Mouse (Mus musculus): ENCODE results near the gene Pitpnc1.

The Pitpnc1 gene

DNA sequence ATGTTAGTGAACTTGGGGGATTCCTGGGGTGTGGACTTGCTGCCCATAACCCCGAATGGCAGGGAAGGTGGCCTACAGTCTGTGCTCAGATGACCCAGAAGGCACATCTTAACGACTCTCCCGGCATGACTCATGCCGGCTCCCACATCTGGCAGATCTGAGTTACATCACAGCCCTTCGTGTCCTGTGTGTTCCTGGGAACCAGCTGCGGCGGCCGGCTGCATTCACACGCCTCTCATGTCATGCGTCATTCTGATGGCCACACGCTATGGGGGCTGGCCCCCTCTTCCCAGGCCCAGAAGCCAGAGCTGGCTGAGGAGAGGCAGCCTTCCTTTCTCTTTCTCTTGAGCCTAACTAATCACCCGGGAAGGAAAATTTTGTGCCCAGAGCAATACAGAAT is 94.2 kb downstream of the Pitpnc1 start:
- in situ Hi-C loops (cut with MboI, MseI) = no loop called here

DNA sequence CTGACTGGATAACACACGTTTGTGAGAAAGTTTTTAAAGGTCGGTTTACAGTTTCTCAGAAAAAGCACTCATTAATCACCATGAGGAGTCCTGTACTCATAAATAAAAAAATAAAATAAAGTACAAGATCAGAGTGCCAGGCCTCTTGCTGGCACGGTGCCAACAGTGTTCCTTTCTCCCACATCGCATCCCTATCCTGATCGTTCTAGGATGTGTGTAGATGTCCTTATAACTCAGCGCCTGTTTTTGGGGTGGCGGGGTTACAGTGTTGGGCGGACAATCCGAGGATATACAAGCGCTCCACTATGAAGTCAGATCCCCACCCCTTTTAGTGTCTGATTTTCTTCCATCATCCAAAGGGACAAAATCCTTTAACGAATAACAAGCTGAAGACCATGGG is 94.7 kb downstream of the Pitpnc1 start:
- in situ Hi-C loops (cut with MboI, MseI) = no loop called here

DNA sequence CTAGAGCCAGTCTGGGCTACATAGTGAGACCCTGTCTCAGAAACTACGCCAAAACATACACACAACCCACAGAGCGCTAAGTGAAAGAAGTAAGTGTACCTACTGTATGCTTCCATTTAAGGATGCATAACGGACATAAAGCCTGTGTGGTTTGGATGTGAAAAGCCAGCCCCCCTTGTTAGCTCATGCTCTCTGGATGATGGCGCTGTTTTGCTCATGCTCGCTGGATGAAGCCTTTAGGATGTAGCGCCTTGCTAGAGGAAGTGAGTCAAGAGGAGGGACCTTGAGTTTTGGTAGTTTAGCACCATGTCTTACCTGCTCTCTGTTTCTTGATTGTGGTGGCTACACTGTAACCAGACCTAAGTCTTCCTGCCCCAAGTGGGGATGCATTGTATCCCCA is 96.9 kb downstream of the Pitpnc1 start:
- in situ Hi-C loops (cut with MboI, MseI) = no loop called here

DNA sequence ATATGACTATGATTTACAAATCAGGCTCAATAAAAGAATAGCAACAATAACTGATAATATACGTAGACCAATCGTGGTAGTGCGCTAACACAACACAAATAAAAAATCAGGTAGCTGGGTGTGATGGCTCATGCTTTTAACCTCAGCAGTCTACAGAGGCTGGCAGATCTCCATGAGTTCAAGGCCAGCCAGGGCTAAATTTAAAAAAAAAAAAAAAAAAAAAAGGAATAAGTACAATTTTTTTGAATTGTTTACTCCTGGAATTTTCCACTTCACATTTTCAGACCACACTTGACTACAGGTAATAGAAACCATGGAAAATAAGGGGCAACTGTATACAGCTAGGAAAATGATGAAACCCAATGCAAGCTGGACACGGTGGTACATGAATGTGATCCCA is 97.3 kb downstream of the Pitpnc1 start:
- in situ Hi-C loops (cut with MboI, MseI) = no loop called here

DNA sequence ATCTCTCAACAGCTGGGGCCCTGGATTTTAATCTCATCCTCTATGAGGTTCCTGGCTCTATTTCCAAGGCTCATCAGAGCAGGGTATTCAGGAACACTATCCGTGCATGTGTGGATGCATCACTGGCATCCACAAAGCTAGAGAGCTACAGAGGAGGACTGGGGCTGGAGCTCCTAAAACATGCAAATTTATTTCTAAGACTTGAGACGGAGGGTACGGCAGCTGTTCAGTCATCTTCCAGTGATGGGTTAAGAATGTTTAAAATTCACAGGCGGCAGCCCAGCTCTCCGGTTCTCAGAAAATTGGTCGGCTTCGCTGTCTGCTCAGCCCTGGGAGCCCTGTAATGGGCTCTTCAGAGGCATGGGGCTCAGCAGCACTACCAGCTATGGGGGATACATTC is 97.8 kb downstream of the Pitpnc1 start:
- in situ Hi-C loops (cut with MboI, MseI) = no loop called here

DNA sequence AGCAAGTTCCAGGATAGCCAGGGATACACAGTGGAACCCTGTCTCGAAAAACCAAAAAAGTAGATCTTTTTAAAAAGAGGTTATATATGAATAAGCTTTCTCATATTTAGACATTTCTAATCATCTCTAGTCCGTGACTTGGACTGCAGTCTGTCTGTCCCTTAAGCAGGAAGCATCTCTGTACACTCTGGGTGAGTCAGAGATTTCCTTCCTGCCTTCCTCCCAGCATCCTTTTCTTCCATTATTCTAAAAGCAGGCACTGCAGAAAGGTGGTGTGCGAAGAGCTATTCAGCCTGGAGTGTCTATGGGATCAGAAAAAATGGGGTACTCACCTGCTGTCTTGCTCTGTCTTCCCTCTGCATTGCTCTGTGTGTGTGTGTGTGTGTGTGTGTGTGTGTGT is 100.0 kb downstream of the Pitpnc1 start:
- in situ Hi-C loops (cut with MboI, MseI) = no loop called here

DNA sequence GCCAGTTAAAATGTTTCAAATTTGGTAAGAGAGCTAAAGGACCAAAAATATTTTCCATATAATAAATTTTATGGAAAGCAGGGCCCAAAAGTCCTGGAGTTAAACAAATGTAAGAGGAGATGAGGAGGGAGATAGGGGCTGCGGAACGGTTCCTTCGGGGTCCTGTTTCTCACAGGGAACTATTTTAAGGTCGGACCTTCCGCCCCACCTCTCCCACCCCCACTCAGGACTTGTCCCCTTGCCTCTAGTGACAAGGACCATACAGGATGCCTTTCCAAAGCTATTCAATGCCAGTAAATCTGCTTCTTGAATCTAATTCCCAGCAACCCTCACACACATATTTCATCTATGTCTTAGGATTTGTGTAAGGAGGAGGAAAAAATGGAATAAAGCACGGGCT is 100.8 kb downstream of the Pitpnc1 start:
- in situ Hi-C loops (cut with MboI, MseI) = no loop called here

DNA sequence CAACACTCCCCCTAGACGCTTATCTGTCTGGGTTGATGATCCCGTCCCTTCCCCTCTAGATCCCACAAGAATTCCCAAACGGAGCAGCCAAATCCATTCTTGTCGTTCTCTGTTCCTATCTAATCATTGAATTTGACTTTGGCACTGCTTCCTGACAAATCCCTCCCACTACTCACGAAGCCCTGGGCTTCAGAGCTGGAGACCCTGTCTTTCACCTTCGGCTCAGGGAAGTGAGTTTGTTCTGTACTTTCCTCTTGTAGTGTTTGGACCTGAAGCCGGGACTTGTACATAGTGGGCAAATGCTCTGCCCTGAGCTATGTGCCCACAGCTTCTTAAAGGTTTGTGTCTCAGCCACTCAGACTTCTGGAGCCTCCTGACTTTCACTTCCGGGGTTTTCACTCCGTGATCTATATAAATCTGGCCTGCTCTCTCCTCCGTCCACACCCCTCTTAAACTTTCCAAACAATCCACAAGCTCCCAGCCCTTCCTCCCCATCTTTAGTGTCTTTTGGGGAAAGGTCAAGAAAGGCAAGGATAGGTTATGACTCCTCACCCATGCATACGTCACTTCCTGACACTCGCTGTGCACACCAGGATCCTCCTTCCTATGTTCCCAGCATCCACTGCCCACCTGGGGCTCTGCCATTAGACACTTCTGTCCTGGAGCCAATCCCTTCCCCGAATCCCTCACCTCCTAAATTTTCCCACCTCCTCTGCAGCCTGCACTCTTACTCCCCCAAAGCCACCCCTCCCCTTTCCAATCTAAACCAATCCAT is 104.4 kb downstream of the Pitpnc1 start:
- in situ Hi-C loops (cut with MboI, MseI) = no loop called here

DNA sequence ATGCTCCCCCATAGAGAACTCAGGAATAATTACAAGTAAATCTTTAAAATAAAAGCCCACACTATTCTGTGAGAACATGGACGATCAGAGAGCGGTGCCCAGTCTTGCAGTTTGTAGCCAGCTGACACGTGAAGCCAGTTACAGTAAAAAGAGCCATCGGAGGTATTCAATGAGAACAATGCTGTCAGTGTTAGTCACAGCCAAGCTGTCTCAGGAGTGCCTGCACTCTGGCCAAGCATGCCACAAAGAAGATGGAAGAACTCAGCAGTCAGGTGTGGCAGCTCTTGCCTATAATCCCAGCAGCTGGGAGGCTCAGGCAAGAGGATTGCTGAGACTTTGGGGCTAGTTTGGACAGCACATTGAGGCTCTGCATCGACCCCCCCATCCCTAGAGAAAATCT is 111.8 kb downstream of the Pitpnc1 start:
- in situ Hi-C loops (cut with MboI, MseI) = no loop called here

DNA sequence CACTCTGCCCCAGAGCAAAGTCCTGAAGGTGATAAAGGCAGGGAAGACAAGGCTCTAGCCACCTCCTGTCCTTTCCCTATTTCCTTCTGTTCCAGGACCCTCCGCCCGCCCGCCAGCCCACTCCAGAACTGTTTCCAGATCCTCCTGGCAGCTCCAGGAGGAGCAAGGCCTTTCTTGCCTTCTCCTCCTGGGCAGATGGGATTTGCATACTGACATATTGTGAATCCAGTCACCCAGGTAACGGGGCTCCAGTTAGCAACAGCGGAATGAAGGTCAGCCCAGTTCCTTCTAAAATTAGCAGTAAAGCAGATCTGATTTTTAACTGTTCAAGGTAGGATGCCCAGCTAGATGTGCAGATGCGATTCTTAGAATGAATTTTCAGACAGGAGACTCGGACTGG is 114.3 kb downstream of the Pitpnc1 start:
- in situ Hi-C loops (cut with MboI, MseI) = no loop called here

DNA sequence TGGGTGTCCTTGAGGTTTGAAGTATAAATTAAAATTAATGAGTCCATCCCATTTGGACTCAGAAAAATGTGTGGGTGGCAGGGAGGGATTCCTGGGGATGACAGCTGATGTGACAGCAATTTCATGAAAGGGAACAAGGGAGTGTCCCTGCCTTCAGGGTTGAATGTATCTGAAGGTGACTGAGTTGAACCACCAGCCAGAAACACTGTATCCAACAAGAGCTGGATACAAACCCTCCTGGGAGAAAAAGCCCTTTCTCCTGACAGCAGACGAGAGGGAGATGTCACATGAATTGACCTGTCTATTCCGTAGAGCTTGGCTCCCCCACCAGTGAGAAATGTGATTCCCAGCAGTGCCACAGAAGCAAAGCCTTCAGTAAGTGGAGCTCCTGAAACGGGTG is 115.0 kb downstream of the Pitpnc1 start:
- in situ Hi-C loops (cut with MboI, MseI) = no loop called here

DNA sequence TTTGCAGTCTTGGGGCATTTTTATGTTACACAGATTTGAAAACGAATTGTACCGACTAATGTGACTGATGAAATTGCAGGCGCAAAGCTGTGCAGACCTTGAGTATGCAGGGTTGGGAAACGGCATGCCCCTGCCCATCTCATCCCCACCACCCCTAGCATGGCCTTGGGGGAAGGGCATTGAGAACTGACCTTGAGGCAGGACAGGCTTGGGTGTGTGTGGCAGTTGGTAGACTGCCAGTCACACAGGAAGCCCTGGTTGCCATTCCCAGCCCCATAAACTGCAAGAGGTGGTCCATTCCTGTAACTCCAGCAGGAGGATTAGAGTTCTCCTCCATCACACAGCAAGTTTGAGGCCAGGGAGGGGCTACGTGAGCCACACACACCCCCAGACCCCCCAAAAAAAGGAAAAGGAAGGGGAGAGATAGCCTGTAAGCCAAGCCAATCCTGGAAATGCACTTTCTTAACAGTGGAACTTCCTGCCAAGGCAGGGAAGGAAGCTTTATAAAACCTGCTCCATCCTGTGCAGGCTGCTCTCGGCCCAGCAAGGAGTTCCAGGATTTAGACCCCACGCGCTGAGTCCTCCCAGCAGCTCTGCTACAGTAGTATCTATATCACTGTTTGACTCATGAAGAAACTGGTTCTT is 115.9 kb downstream of the Pitpnc1 start:
- in situ Hi-C loops (cut with MboI, MseI) = no loop called here

DNA sequence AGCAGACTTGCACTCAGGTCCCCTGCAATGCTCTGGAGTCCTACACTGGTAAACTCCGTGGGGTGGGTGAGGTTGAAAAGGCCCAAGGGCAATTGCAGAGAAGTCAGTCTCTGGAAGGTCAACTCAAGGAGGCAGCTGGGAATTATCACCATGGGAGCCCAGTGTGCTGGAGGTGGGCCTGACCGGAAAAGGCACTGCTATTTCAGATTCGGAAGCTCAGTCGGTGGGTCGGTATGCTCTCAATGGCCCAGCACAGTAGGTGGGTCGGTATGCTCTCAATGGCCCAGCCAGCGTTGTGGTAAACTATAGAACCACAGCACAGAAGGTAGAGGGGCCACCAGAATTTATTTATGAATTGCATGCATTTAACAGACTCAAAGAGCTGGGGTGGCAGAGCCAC is 117.9 kb downstream of the Pitpnc1 start:
- in situ Hi-C loops (cut with MboI, MseI) = no loop called here

DNA sequence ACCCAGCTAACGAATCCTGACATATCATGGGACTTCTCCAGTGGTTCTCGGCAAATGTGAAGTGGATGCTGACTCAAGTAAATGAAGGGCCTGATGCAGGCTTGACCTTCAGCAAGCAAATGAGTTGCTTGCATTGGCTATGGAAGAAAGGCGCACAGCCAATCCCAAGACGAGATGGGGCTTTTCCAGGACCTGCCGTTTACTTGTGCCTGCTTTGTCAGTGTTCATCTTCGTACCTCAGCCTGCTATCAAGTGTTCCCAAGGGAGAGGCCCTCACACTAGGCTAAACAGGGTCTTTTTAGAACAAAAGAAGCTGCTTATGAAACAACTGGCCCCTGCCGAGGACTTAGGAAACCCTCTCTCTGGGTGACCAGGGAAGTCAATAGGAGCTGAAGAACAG is 120.7 kb downstream of the Pitpnc1 start:
- in situ Hi-C loops (cut with MboI, MseI) = no loop called here

DNA sequence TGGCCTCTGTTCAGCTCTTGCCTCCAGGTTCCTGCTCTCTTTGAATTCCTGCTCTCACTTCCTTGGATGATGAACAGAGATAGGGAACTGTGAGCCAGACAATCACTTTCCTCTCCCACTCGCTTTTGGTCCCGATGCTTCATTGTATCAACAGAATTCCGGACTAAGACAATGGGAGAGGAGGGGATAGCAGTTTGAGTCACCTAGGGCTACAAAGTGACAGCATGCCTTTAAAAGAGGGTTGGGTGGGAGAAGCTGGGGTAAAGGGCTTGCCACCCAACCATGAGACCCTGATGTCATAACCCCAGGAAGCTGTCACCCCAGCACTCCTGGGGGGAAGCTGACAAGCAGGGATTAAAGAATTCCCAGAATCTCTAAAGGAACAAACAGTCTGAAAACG is 127.5 kb downstream of the Pitpnc1 start:
- in situ Hi-C loops (cut with MboI, MseI) = no loop called here

DNA sequence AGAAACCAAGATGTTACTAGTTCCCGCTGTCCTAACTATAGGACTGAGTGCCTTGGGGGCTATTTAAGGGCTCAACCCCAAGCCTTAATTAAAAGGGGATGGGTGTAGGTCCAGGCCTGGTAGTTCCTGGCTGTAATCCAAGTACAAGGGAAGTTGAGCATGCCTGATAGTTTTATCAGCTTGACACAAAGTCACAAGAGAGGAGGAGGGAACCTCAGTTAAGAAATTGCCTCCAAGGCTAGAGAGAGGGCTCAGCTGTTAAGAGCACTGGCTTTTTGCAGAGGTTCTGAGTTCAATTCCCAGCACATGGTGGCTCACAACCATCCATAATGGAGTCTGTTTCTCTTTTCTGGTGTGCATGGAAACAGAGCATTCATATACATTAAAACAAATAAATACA is 128.1 kb downstream of the Pitpnc1 start:
- in situ Hi-C loops (cut with MboI, MseI) = no loop called here

DNA sequence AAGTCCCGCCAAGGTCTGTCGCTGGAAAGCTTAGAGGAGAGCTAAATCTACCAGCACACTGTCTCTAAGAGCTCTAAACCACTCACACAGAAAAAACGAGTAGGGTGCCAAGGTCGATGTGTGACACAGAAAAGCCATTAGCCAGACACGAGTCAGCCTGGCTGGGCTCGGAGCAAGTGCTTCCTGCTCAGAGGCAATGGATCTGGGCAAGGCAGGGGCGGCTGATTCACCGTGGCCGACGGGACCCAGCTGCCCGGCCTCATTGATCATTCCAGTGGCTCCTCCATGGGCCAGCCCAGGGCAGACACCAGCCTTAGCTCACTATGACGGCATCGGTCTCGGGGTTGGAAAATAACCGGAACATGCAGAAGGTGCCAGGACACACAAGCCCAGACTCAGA is 129.2 kb downstream of the Pitpnc1 start:
- in situ Hi-C loops (cut with MboI, MseI) = no loop called here

DNA sequence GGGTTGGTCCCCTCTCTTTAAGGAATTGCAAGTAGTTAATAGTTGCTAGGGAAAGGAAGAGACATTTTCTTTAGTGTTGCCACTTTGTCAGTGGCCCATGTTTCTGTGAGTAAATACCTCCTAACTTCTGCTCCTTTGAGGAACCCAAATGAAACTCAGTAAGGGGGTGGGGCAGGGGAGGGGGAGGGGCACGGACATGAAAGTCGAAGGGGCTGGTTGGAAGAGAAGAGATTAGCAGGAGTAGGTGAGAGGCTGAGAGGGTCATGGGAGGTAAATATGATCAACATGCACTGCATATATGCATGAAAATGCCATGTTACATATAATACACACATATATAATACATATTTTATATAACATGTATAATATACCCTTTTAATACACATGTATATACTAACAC is 129.7 kb downstream of the Pitpnc1 start:
- in situ Hi-C loops (cut with MboI, MseI) = no loop called here

DNA sequence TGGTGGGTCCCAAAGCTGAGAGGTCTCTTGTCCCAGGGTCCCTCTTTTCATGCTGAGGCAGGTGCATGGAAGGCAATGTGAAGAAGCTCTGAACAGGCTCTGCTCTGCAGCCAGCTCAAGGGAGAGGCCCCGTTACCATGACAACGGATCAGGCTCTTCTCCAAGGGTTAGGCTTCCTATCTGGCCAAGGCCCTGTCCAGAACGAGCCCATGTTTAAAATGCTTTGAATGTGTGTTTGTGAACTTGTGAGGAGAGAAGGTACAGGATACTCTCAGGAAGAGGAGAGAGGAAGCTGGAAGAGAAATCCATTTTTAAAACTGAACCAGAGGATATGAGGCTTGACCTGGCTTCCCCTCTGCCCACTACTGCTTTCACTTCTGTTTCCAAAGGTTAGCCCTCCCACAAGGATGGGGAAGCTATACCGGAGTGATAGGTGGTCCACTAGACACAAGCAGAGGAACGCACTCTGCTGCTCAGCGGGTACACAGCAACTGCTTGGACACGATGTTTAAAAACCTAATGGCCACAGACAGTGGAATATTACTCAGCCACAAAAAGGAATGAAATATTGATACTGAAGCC is 131.2 kb downstream of the Pitpnc1 start:
- in situ Hi-C loops (cut with MboI, MseI) = no loop called here

DNA sequence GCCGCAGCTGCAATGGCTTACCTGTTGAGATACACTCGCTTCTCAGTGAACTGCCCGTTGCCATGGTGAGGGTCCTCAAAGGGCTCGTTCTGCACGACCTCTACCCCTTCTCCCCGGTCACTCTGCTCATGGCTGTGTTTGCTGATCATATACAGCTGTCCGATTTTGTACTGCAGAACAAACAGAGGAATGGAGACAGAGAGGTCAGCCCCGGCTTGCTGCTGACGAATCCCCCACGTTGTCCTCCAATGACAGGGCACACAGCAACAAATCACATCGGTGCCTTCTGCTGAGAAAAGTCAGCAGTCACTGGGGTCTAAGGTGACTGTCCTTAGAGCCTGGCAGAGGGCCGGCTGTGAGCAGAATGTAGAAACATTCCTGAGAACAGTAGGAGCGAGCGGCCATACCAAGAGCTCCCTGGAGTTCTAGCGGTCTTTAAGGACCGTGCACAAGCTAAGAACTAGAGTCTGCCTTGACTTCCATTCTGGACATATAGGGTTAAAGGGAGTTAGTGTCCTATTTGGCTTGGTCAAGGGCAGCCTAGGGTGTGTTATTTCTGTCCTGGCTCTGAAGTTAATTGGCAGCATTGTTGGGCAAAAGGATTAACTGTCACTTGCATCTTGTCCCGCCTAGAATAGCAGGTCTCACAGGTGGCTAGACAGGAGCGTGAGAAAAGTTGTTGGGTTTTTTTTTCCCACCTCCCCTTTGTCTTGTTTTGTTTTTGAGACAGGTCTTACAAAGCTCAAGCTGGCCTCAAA is 132.9 kb downstream of the Pitpnc1 start:
- in situ Hi-C loops (cut with MboI, MseI) = no loop called here

DNA sequence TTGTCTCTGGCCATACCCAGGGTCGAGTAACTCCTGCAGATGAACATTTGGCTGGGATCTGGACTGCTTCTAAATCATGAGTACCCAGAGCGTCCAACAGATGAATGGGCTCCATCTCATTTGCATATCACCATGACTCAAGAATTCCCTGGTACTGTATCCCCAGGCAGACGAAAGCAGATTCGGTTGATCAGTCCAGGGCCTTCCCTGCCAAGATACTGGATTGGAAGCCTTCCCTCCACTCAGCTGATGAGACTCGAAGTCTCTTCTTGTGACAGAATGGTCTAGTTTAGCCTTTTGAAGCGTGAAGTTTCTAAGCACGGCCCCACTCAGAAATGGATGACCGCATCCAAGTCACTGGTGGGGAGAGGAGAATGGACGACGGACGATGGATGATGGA is 134.7 kb downstream of the Pitpnc1 start:
- in situ Hi-C loops (cut with MboI, MseI) = no loop called here

DNA sequence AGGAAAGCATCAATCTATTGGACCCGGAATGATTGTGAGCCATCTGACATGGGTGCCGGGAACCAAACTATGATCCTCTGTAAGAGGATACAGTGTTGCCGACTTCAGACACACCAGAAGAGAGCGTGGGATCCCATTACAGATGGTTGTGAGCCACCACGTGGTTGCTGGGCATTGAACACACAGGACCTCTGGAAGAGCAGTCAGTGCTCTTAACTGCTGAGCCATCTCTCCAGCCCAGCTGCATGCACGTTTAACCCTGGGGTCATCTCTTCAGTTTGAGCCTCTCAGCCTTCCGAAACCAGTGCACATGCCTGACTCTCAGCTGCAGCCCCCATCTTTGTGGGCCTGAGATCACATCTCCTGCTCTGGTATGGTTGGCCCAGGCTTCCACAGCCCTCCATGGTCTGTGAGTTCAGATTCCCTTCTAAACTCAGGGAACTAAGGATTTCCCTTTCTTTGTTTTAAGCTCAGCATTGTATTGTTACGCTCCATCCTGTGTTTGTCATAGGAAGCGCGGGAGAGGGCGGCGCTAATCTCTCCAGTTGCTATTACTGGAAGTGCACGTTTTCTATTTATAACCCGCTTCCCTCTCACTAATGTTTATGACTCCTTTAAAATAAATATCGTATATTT is 135.5 kb downstream of the Pitpnc1 start:
- in situ Hi-C loops (cut with MboI, MseI) = no loop called here
